Mouse (Mus musculus) gastrocnemius, postnatal 25 days (tissue): ENCODE measurements around the gene Cd82. TPM values are rescaled to one million over a fixed set of nuclear protein-coding genes. Genes with fewer than 3 reads are reported as not detected.

Source experiments
- DNase-seq: peaks from one replicate; pipeline ENCODE4 v3.0.0; 2022
- long read RNA-seq, 2 experiments: library from polyadenylated mRNA; stranded (forward); transcript quantifications; one replicate each; pipeline ENCODE4 v2.0.0; 2021
- total RNA-seq, 2 experiments: library from RNA; stranded (reverse); gene quantifications; 1 replicate in 1 of 2; 2 replicates in 1 of 2; pipeline ENCODE4 v1.2.3; 2021

Cd82 gene
- 10 to 100 TPM in 1 of 2 experiments, 1 to 10 TPM in 1; 9.1 to 12.0 TPM for total RNA-seq
- long read RNA-seq, experiment 1, partial matches to known transcripts = 0 of 6 reads
- long read RNA-seq, experiment 1, other reads (novel, unspliced or antisense) = 0 of 6 reads
- long read RNA-seq, experiment 2, partial matches to known transcripts = 0 of 2 reads
- long read RNA-seq, experiment 2, other reads (novel, unspliced or antisense) = 0 of 2 reads

GRCm38 (mm10) chr2:93462760-93463159 is at the start of gene Cd82:
Cd82 (minus strand) TSS chr2:93463140.
- DNase-seq = peak; percentile 69

- DNase-seq = no peak
Observed at GRCm38 (mm10) chr2:93512130-93512529, 49.2 kb upstream of the Cd82 start.

- no peak for DNase-seq
Observed at GRCm38 (mm10) chr2:93510839-93511238, 47.9 kb upstream of the Cd82 start.

DNA sequence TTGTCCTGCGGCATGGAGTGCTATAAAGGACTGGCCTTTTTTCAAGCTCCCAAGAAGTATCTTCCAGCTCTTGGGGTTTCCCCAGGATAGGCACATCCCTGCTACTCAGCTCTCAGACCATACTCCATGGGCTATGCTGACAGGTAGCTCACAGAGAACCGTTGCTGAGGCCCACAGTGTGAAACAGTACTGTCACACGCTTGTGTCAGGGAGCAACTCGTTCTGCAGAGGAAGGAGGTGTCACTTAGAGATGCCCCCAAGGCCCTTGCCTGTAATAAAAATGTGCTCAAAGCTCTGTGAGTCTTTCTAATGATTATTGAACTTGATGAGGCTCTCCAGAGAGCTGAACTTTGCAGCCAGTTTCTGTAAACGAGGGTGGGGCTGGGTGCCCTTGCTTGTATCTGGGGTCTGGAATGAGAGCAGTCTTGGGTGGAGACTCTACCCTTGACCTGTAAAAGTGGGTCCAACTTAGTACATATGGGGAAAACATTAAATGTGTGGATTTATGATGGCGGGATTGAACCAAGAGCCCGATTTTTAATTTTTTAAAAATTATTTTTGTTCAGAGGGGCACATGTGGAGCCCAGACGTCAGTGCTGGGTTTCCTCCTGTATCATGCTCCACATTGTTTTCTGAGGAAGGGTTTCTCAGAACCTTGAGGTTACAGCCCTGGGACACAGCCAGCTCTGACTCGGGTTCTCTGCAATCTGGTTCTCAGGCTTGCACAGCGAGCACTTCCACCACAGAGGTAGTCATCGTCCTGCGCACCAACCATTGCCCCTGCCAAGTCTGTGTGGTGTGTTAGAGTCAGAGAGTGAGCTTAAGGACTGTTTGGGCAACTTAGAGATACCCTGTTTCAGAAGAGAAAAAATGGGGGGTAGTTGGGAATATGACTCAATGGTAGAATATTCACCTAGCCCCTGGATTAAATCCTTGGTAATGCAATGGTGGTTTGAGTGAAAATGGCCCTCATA is 47.1 kb upstream of the Cd82 start:
- DNase-seq = no peak

DNA sequence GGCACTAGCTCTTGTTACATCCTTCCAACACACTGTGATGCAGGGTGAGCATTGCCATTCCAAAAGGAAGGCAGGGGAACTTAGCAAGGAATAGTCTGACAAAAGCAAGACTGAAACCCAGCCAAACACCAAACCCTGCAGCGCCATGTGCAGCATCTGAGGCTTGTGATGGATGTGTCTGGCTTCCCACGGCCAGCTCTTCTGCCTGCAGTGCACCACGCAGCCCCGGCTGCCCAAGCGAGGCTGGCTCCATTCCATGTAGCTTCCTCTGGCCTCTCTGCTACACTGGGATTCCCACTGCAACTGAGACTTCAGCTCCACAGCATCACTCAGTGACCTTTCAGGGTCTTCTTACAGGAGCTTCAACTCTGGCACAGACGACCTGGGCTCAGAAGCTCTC is 42.2 kb upstream of the Cd82 start:
- no peak for DNase-seq

- DNase-seq = no peak
Observed at GRCm38 (mm10) chr2:93503353-93503752, 40.4 kb upstream of the Cd82 start.

GRCm38 (mm10) chr2:93501303-93501702 is 38.4 kb upstream of the Cd82 start:
- no peak for DNase-seq

DNA sequence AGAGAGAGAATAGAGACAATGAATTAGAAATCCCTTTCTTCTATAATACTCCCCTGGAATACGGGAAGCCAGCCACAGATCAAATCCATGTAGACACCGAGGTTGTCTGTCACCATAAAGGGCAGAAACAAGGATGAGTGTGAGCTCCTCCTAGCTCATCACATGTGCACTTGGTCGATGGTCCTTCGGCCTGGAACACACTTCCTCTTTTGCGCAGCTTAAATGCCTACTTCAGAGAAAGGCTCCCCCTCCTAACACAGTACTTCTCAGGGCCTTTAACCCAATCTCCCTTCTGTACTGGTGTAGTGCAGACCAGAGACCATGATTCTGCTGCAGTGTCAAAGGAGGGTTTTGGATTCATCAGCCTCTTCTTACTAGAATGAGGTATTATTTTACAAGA is 34.3 kb upstream of the Cd82 start:
- no peak for DNase-seq

DNA sequence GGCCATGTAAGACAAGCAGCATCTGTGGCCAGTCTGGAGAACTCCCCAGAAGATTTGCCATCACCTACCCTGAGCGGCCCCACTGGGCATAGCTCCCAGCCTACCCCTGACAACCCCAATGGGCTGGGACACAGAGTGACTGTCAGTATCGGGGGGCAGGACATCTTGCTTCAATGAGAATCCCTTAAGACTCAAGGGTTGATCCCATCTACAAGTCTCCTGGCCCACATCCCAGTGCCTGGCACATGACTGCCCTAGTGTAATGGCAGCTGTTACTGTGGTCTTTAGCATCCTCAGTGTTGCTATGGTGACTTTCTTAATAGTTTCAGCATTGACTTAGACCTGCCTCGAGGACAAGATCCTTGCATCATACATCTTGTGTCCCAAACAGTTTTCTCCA is 32.2 kb upstream of the Cd82 start:
- no peak for DNase-seq

GRCm38 (mm10) chr2:93493541-93493940 is 30.6 kb upstream of the Cd82 start:
- no peak for DNase-seq

GRCm38 (mm10) chr2:93490516-93490915 is 27.6 kb upstream of the Cd82 start:
- no peak for DNase-seq

GRCm38 (mm10) chr2:93488911-93489587 is 26.1 kb upstream of the Cd82 start:
- DNase-seq = no peak

DNA sequence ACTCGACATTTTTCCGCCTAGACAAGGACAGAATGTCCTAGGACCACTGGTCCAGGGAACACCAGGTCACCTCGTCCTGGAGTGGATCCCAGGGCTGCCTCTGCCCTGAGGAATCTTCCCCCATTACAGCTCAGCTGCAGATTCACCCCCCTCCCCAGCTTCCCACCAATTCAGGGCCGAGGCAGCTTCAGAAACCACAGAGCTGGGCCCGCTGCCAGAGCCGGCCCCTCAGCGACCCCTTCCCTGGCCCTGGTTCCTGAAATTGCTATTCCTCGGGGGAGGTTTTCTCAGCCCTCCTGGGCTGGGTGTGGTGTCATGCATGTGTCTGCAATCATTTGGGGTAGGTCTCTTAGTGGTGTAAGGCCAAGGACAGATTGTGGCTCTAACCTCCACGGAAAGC is 22.5 kb upstream of the Cd82 start:
- no peak for DNase-seq

DNA sequence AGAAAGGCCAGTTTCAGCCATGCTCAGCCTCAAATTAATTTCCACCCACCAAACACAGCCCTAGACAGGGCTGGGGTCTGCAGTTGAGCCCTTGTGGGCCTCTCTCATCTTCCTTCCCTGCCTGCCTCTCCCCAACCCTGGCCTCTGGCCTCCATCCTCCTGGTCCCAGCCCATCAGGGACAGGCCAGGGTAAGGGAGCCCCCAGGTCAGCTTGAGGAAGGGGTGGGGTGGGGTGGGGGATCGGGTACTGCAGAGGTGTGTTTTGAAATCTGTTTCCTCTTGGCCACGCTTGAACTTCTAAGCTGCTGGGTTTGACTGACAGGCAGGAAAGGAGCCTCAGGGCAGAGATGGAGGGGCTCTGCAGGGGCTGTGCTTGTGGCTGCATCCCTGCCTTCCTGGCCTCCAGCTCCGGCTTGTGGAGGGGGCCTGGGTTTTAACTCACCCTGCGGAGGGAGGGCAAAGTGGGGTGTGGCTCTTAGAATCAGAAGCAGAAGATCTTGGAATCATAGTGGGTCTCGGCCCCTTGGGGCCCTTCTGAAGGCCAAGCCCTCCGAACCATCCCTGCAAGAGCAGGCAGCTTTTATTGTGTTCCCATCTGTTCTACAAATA is 19.2 kb upstream of the Cd82 start:
- no peak for DNase-seq

DNA sequence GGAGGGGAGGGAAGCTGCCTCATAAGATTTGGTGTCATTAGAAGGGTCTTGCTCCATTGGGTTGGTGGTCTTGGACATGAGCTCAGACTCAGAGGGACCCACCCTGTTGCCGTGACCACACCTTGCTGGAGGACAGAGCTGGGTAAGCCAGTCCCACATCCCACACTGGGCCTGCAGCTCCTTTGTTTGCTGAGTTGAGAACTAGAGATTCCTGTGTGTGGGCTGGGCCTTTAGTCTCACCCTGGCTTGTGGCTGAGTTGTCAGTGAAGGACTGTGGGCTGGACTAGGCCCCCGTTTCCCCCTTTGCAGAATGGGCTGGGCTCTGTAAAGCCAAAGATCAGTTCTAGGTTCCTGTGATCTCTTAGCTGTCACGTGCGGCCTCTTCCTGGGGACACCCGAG is 15.8 kb upstream of the Cd82 start:
- no peak for DNase-seq

- no peak for DNase-seq
Observed at GRCm38 (mm10) chr2:93477519-93477918, 14.6 kb upstream of the Cd82 start.

DNA sequence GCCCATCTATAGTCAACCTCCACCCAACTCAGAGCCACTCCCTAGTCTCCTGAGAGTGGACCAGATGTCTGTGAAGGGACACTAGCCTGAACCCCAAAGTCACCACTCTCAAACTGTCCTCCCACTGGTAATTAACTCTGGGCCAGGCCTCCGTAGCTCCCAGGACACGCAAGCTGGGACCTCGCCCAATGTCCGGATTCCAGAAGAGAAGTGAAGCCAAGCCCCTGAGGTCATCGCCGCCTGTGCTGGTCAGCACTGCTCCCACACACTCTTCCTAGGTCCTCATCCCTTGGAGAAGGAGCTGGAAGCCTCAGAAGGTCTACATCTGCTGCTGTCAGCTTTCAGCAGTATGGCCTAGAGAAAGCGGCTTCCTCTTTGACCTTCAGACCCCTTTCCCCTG is 13.5 kb upstream of the Cd82 start:
- peak; percentile 71 for DNase-seq

DNA sequence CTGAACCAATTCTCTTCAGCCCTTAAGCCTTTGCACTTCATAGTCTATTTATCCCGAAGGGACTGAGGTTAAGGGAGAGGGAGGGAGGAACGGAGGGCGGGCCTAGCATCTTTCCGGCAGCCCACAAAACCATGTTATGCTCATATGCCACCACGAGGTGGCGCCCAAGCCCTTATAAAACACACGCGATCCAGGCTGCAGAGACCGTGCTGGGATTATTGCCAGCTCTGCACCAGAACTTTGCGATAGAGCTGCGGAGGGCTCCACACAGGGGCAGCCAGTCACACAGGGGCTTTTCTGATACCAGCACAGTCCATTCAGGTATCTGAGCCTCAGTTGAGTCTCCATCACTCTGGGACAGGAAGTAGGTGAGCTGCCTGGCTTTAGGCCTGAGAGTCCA is 12.1 kb upstream of the Cd82 start:
- DNase-seq = peak; percentile 82

DNA sequence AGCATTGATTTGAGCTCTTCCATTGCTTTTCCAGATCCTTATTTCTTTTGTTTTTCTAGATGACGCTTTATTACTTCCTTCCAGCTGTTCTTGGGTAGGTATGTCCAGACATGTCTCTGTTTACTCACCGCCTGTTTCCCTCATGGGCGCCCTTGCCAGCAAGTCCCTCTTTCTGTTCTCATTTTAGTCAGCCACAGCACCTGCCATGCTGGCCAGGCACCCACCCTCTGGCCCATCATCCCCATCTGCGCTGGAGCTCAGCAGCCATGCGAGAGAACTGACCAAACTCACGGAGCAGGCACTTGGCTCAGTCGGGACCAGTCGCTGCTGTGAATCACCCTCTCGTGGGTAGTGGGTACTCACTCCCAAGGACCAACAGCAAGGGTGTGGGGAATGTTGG is 11.0 kb upstream of the Cd82 start:
- DNase-seq = no peak

DNA sequence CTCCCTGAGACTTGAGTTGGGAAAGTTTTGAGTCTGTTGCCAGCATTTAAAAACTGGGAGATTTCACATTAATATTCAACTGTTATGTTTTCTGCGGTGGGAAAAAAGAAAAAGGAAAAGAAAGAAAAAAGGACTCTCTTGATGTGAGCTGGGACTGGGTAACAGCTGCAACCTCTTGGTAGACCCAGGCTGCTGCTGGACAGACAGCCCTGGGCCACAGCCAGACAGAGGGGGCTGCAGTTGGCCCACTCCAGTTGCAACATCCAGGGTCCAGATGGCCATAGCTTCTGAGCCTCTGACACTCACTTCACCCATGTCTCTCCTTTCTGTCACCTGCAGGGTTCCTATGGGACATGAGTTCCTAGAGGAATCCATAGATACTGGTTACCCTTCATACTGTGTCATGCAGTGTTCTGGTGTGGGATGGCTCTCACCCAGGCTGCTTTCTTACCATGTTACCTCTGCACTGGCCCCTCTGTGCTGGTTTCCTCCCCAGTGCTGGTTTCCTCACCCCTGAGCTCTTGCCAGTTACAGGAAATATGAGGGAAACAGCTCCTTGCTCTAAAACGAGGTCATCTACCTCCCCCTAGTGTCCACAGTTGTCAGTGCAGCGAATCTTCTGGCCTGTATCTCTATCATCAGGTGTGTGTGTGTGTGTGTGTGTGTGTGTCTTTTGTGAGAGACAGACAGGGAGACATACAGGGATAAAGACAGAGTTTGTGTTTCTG is 8.1 kb upstream of the Cd82 start:
- peak; percentile 61 for DNase-seq

GRCm38 (mm10) chr2:93470127-93470526 is 7.2 kb upstream of the Cd82 start:
- DNase-seq = peak; percentile 42

GRCm38 (mm10) chr2:93469118-93469517 is 6.2 kb upstream of the Cd82 start:
- DNase-seq = no peak
